Mouse (Mus musculus): ENCODE data around the gene Slc6a20a. TPM values are rescaled to one million over a fixed set of nuclear protein-coding genes. Genes with fewer than 3 reads are reported as not detected.

Slc6a20a gene
- polyA plus RNA-seq (2015; fragmentation: Nextera tagmentation; extraction: Ambion mirVana) = 0.05 TPM in 1 of 2 replicates, not detected in the other

DNA sequence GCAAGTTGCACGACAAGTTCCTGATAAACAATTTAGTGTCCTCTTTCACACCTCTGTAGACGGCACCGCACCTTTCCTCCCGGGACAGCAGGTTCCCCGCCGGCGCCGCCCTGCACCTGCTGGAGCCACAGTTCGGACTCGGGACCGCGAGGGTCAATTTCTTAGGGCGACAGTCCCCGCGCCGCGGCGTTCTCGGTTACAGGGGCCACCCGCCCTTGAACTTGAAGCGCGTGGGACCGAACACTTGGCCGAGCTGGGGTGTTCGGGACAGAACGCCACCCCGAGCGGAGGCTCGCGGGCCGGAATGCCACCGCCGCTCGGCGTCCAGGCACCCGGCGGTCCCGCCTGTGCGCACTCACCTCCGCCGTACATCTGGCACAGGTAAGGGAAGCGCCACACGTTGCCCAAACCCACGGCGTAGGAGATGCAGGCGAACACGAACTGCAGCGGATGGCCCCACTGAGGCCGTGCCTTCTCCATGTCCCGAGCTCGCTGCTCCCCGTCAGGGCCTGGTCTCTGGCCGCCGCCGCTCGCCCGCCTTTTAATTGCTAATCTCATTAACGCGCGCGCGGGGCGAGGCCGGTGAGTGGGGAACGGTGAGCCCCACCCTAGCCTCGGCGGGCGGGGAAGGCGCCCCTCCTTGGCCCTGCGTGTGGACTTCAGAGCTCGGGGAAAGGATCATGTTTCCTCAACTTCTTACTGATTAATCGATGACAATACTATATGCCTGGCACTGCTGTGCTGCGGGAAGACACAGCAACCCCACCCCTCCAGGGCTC lies at the start of gene Slc6a20a, which contains the start of gene Ccr9:
TSS of gene Slc6a20a (minus strand) at position 559 of the 779 bp plus-strand sequence.
TSS of gene Ccr9 (plus strand) at position 113 of the 779 bp plus-strand sequence.

DNA sequence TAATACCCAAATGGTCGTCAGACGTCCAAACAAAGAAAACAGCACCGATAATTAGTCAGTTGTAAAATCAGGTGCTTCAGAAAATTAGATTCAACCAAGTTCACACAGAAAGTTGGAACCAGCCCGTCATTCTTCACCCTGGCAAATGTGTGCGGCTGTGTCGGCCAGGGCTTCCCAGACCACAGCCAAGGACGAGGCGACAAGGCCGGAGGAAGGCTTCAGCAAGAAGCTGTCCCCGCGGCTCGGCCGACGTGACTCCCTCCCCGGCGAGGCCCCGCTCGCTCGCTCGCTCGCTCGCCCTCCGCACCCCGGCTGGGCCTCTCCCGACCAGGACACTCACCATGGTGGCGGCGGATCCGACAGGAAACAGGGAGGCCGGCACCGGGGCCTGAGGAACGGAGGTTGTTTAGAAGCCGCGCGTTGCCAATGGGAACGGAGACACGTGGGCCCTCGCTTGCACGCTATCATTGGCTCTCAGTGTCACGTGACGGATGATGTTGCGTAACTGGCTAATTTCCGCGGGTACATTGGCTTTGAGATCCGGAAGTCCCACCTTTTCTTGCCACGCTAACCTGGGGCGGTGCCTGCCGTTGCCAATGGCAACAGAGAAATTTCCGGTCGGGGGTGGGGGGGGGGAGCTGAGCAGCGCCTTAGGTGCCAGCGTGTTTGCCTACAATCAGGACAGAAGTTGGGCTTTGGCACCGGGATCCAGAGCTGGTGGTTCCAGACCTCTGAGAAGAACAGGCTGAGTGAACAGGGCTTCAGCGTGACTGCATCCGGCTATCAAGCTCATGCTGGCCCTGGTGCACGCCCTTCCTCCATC lies 38.7 kb upstream of the Slc6a20a start, which contains the start of gene Lztfl1:
TSS of gene Lztfl1 (minus strand) at position 512 of the 823 bp plus-strand sequence.

DNA sequence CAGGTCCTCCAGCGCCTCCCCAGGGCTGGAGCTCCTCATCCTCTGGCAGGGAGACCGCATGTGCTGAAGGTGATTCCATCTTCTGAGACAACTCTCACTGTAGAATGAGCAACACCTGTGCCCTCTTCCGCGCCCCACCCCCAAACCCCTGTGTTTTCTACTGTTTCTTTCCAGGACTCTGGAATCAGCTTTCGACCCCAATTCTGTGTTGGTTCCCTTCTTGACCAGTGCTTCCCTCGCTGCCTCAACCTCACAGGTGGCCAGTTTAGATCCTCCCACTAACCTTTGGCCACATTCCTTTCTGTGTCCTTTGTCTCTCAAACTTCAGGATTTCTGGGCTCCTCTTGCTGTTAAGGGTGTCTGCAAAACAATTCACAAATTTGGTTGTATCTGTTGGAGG lies 46.4 kb downstream of the Slc6a20a start, which contains the start of gene Slc6a20b:
TSS of gene Slc6a20b (minus strand) at position 285 of the 400 bp plus-strand sequence.

Other genes with a start within 250 kb of the Slc6a20a start
- 37.7 and 42.5 TPM in 2 replicates for gene Limd1, start 200.2 kb downstream of the Slc6a20a start, polyA plus RNA-seq (2015; fragmentation: Nextera tagmentation; extraction: Ambion mirVana)
- gene Sacm1l, start 149.1 kb downstream of the Slc6a20a start, polyA plus RNA-seq (2015; fragmentation: Nextera tagmentation; extraction: Ambion mirVana) = 24.0 and 25.9 TPM in 2 replicates
- 0.10 TPM in 2 replicates for gene Slc6a20b, start 46.3 kb downstream of the Slc6a20a start, polyA plus RNA-seq (2015; fragmentation: Nextera tagmentation; extraction: Ambion mirVana)
- 0.10 and 0.17 TPM in 2 replicates for gene Ccr9, start 446 bp downstream of the Slc6a20a start, polyA plus RNA-seq (2015; fragmentation: Nextera tagmentation; extraction: Ambion mirVana)
- gene Lztfl1, start 38.8 kb upstream of the Slc6a20a start, polyA plus RNA-seq (2015; fragmentation: Nextera tagmentation; extraction: Ambion mirVana) = 36.5 and 37.9 TPM in 2 replicates
- gene Cxcr6, start 127.6 kb upstream of the Slc6a20a start, polyA plus RNA-seq (2015; fragmentation: Nextera tagmentation; extraction: Ambion mirVana) = 0.30 and 0.49 TPM in 2 replicates
- 29.6 and 39.7 TPM in 2 replicates for gene Fyco1, start 173.0 kb upstream of the Slc6a20a start, polyA plus RNA-seq (2015; fragmentation: Nextera tagmentation; extraction: Ambion mirVana)
- gene Xcr1, start 183.1 kb upstream of the Slc6a20a start, polyA plus RNA-seq (2015; fragmentation: Nextera tagmentation; extraction: Ambion mirVana) = 0.19 and 0.24 TPM in 2 replicates